Mouse (Mus musculus): ENCODE measurements around the gene Snrnp27. TPM values are rescaled to one million over a fixed set of nuclear protein-coding genes. Genes with fewer than 3 reads are reported as not detected.

The Snrnp27 gene
- polyA plus RNA-seq, 1 experiment from 2014 or later = 109 TPM

GRCm38 (mm10) chr6:86654270-86654916 is 29.9 kb downstream of the Snrnp27 start:
- Histone ChIP-seq H3K27me3 (ENCODE audit: control insufficient read depth, insufficient read depth, low read length) (no peaks in the 10 kb centered on the region), H3K27ac (ENCODE audit: low read depth, low read length) (no peak overlapping the region), H3K4me1 (ENCODE audit: control insufficient read depth, insufficient read depth, low read length) (peaks cover 5% of the 10 kb centered on the region; the same call in 1 of the 2 replicates), H3K9ac (ENCODE audit: low read depth, low read length) (no peak overlapping the region), H3K4me2 (no peak overlapping the region), H3K36me3 (ENCODE audit: control insufficient read depth, insufficient read depth, low read length) (peaks cover 18% of the 10 kb centered on the region), H3K4me3 (ENCODE audit: low read depth, low read length) (no peak overlapping the region), H3K9me3 (replicated peaks; ENCODE audit: control insufficient read depth, low read length) (no peaks in the 10 kb centered on the region)
- WGBS (ENCODE audit: insufficient replicate concordance) = 77% methylated on average over 9 of the region's 9 CpGs
- 0 out of 2 replicates have a peak, but pooled peaks have one; percentile 31 for ATAC-seq (replicated peaks; ENCODE audit: insufficient number of reproducible peaks, low FRiP score, low TSS enrichment)

DNA sequence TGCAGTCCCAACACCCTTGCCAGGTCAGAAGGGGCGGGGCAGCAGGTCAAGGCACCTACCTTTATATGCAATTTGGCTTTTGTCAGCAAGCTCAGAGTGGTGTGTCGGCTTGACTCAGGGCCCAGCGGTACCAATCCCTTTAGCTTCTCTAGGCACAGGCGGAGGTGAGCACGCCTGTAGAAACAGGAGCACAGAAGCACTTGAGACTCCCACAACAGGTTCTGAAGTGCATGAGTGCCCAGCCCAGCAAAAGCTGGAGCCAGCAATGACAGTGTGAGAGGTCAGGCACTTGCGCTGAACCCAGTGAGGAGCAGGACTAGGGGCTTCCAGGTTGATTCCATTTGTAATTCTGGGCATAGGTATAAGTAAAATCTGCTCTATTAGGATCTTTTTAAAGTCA is 31.3 kb downstream of the Snrnp27 start:
- 87% methylated on average over 6 of the region's 6 CpGs for WGBS (ENCODE audit: insufficient replicate concordance)
- Histone ChIP-seq H3K27me3 (ENCODE audit: control insufficient read depth, insufficient read depth, low read length) (no peaks in the 10 kb centered on the region), H3K4me1 (ENCODE audit: control insufficient read depth, insufficient read depth, low read length) (peaks cover 5% of the 10 kb centered on the region; the same call in 1 of the 2 replicates), H3K9me3 (replicated peaks; ENCODE audit: control insufficient read depth, low read length) (no peaks in the 10 kb centered on the region), H3K9ac (ENCODE audit: low read depth, low read length) (no peak overlapping the region), H3K4me3 (ENCODE audit: low read depth, low read length) (no peak overlapping the region), H3K4me2 (no peak overlapping the region), H3K27ac (ENCODE audit: low read depth, low read length) (no peak overlapping the region), H3K36me3 (ENCODE audit: control insufficient read depth, insufficient read depth, low read length) (peaks cover 18% of the 10 kb centered on the region)
- ATAC-seq (replicated peaks; ENCODE audit: insufficient number of reproducible peaks, low FRiP score, low TSS enrichment) = no peak

DNA sequence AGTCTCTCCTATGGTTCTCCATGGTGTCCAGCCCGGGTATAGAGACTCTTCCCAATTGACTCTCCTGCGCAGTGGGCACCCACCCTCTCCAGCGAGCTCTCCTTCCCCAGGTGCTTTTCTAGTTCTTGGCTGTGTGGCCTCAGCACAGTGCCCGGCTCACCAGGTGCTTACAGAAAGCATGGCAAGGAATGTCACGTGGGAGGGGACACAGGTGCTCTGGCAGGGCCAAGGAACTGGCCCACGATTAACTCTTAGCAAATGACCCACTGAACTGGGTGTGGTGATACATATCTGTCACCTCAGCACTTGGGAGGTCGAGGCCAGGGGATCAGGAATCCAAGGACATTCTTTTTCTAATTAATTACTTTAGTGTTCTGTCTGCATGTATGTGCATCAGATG is 38.2 kb downstream of the Snrnp27 start:
- H3K27ac ChIP-seq (ENCODE audit: low read depth, low read length) = no peak overlapping the region
- H3K36me3 ChIP-seq (ENCODE audit: control insufficient read depth, insufficient read depth, low read length) = peaks cover 12% of the 10 kb centered on the region
- H3K4me3 ChIP-seq (ENCODE audit: low read depth, low read length) = no peak overlapping the region
- no peak for ATAC-seq (replicated peaks; ENCODE audit: insufficient number of reproducible peaks, low FRiP score, low TSS enrichment)
- H3K27me3 ChIP-seq (ENCODE audit: control insufficient read depth, insufficient read depth, low read length) = no peaks in the 10 kb centered on the region
- H3K9me3 ChIP-seq (replicated peaks; ENCODE audit: control insufficient read depth, low read length) = no peaks in the 10 kb centered on the region
- no peak overlapping the region for H3K9ac ChIP-seq (ENCODE audit: low read depth, low read length)
- H3K4me2 ChIP-seq = no peak overlapping the region
- H3K4me1 ChIP-seq (ENCODE audit: control insufficient read depth, insufficient read depth, low read length) = peaks cover 3% of the 10 kb centered on the region; the same call in 1 of the 2 replicates
- WGBS (ENCODE audit: insufficient replicate concordance) = 77% methylated on average over 7 of the region's 7 CpGs

GRCm38 (mm10) chr6:86645551-86645950 is 38.8 kb downstream of the Snrnp27 start:
- no peak for ATAC-seq (replicated peaks; ENCODE audit: insufficient number of reproducible peaks, low FRiP score, low TSS enrichment)
- Histone ChIP-seq H3K4me3 (ENCODE audit: low read depth, low read length) (no peak overlapping the region), H3K9ac (ENCODE audit: low read depth, low read length) (no peak overlapping the region), H3K36me3 (ENCODE audit: control insufficient read depth, insufficient read depth, low read length) (peaks cover 7% of the 10 kb centered on the region), H3K4me1 (ENCODE audit: control insufficient read depth, insufficient read depth, low read length) (peaks cover 3% of the 10 kb centered on the region; the same call in 1 of the 2 replicates), H3K4me2 (no peak overlapping the region), H3K9me3 (replicated peaks; ENCODE audit: control insufficient read depth, low read length) (no peaks in the 10 kb centered on the region), H3K27ac (ENCODE audit: low read depth, low read length) (no peak overlapping the region), H3K27me3 (ENCODE audit: control insufficient read depth, insufficient read depth, low read length) (no peaks in the 10 kb centered on the region)
- WGBS (ENCODE audit: insufficient replicate concordance) = 78% methylated on average over 4 of the region's 4 CpGs

DNA sequence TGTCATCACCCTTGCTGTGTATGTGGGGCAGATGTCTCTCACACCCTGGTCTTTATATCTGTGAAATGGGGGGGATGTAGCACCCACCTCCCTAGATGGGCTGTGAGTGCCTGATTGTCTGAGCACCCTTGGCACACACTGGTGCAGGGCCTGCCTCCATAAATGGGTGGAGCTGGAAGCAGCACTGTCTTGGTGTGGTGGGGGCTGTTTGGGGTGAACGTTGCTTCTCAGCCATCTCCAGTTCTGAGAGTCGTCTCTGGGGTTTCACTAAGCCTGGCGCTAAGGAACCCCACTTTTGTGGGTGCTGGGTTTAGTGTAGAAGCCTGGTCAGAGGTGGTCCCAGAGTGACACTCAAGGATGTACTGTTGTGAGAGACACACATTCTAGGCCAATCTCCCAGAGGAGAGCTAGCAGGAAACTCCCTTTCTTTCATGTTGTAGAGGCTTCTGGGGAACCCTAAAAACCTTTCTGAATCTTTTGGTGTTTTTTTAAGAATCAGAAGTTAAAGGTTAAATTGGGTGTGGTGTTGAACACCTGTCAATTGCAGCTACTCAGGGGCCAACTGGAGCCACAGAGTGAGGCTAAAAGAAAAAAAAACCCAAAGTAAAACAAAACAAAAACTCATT is 39.4 kb downstream of the Snrnp27 start:
- no peak overlapping the region for H3K27ac ChIP-seq (ENCODE audit: low read depth, low read length)
- no peaks in the 10 kb centered on the region for H3K9me3 ChIP-seq (replicated peaks; ENCODE audit: control insufficient read depth, low read length)
- no peak for ATAC-seq (replicated peaks; ENCODE audit: insufficient number of reproducible peaks, low FRiP score, low TSS enrichment)
- no peak overlapping the region for H3K9ac ChIP-seq (ENCODE audit: low read depth, low read length)
- no peak overlapping the region for H3K4me2 ChIP-seq
- H3K4me1 ChIP-seq (ENCODE audit: control insufficient read depth, insufficient read depth, low read length) = peaks cover 3% of the 10 kb centered on the region; the same call in 1 of the 2 replicates
- H3K4me3 ChIP-seq (ENCODE audit: low read depth, low read length) = no peak overlapping the region
- 64% methylated on average over 3 of the region's 3 CpGs for WGBS (ENCODE audit: insufficient replicate concordance)
- peaks cover under 1% of the 10 kb centered on the region; the same call in 1 of the 2 replicates for H3K36me3 ChIP-seq (ENCODE audit: control insufficient read depth, insufficient read depth, low read length)
- H3K27me3 ChIP-seq (ENCODE audit: control insufficient read depth, insufficient read depth, low read length) = no peaks in the 10 kb centered on the region

DNA sequence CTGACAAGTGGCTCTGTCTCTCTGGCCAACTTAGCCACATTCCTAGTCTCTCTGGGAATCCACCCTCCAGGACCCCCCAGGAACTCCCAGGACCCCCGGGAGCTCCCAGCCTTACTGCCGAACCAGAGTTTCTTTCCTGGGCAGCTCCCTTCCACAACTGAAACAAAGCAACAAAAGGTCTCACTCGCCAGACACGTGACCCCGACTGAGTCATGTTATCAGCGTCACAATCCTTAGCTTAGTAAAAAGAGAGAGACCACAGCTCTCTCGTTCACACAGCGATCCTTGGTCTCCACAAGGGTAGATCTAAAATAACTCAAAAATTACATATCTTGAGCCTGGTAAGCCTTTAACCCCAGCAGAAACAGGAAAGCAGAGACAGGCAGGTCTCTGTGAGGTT is 42.6 kb downstream of the Snrnp27 start:
- Histone ChIP-seq H3K36me3 (ENCODE audit: control insufficient read depth, insufficient read depth, low read length) (no peaks in the 10 kb centered on the region), H3K4me2 (no peak overlapping the region), H3K4me3 (ENCODE audit: low read depth, low read length) (no peak overlapping the region), H3K4me1 (ENCODE audit: control insufficient read depth, insufficient read depth, low read length) (peaks cover 3% of the 10 kb centered on the region; the same call in 1 of the 2 replicates), H3K9me3 (replicated peaks; ENCODE audit: control insufficient read depth, low read length) (no peaks in the 10 kb centered on the region), H3K27ac (ENCODE audit: low read depth, low read length) (no peak overlapping the region), H3K9ac (ENCODE audit: low read depth, low read length) (0 out of 2 replicates have a peak overlapping the region, but pooled peaks have one; percentile 5), H3K27me3 (ENCODE audit: control insufficient read depth, insufficient read depth, low read length) (no peaks in the 10 kb centered on the region)
- 48% methylated on average over 8 of the region's 8 CpGs for WGBS (ENCODE audit: insufficient replicate concordance)
- ATAC-seq (replicated peaks; ENCODE audit: insufficient number of reproducible peaks, low FRiP score, low TSS enrichment) = no peak

GRCm38 (mm10) chr6:86640776-86641175 is 43.5 kb downstream of the Snrnp27 start:
- no peak for ATAC-seq (replicated peaks; ENCODE audit: insufficient number of reproducible peaks, low FRiP score, low TSS enrichment)
- H3K4me3 ChIP-seq (ENCODE audit: low read depth, low read length) = no peak overlapping the region
- no peaks in the 10 kb centered on the region for H3K36me3 ChIP-seq (ENCODE audit: control insufficient read depth, insufficient read depth, low read length)
- peaks cover 3% of the 10 kb centered on the region; the same call in 1 of the 2 replicates for H3K4me1 ChIP-seq (ENCODE audit: control insufficient read depth, insufficient read depth, low read length)
- no peak overlapping the region for H3K9ac ChIP-seq (ENCODE audit: low read depth, low read length)
- no peaks in the 10 kb centered on the region for H3K27me3 ChIP-seq (ENCODE audit: control insufficient read depth, insufficient read depth, low read length)
- H3K4me2 ChIP-seq = no peak overlapping the region
- H3K27ac ChIP-seq (ENCODE audit: low read depth, low read length) = no peak overlapping the region
- WGBS (ENCODE audit: insufficient replicate concordance) = 88% methylated on average over 8 of the region's 8 CpGs
- no peaks in the 10 kb centered on the region for H3K9me3 ChIP-seq (replicated peaks; ENCODE audit: control insufficient read depth, low read length)

- no peaks in the 10 kb centered on the region for H3K9me3 ChIP-seq (replicated peaks; ENCODE audit: control insufficient read depth, low read length)
- WGBS (ENCODE audit: insufficient replicate concordance) = 74% methylated on average over 3 of the region's 3 CpGs
- no peak for ATAC-seq (replicated peaks; ENCODE audit: insufficient number of reproducible peaks, low FRiP score, low TSS enrichment)
- H3K27ac ChIP-seq (ENCODE audit: low read depth, low read length) = peak overlapping the region; percentile 22; the same call in 1 of the 2 replicates
- no peaks in the 10 kb centered on the region for H3K36me3 ChIP-seq (ENCODE audit: control insufficient read depth, insufficient read depth, low read length)
- no peak overlapping the region for H3K9ac ChIP-seq (ENCODE audit: low read depth, low read length)
- H3K4me1 ChIP-seq (ENCODE audit: control insufficient read depth, insufficient read depth, low read length) = peaks cover 3% of the 10 kb centered on the region; the same call in 1 of the 2 replicates
- H3K27me3 ChIP-seq (ENCODE audit: control insufficient read depth, insufficient read depth, low read length) = no peaks in the 10 kb centered on the region
- no peak overlapping the region for H3K4me2 ChIP-seq
- no peak overlapping the region for H3K4me3 ChIP-seq (ENCODE audit: low read depth, low read length)
Measured at GRCm38 (mm10) chr6:86640161-86640560, 44.2 kb downstream of the Snrnp27 start.

Data from heart, embryonic 11.5 days (tissue).